Mouse (Mus musculus) thymus, postnatal 25 days (tissue): ENCODE data around the gene Crb1.
A peak's percentile ranks its signal among the peaks of the same experiment; 100 is the strongest.

ENCODE experiments used
- DNase-seq: peaks from one replicate; pipeline ENCODE4 v3.0.0; 2022

Crb1 gene

GRCm38 (mm10) chr1:139210505-139210904 is 166.4 kb downstream of the Crb1 start:
- DNase-seq: no peak

- no peak for DNase-seq
These were observed 167.1 kb downstream of the Crb1 start for GRCm38 (mm10) chr1:139209796-139210195.

GRCm38 (mm10) chr1:139206259-139206658 is 170.6 kb downstream of the Crb1 start:
- DNase-seq: no peak

DNA sequence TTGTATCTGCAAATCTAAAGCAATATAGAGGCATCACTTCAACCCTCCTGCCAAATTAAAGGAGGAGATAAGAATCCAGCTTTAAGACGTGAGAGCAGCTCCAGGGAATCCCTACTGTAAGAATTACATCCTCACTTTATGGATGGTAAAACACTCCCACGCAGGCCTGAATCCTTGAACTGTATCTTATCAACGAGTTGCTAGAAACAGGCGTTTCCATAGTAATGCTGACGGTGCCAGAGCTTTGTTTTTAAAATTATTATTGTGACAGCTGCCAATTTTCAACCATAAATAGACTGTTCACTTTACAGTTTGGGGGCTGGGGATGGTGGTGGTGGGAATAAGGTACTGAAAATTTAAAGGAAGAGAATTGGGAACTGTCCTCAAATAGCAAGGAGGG is 173.9 kb downstream of the Crb1 start:
- DNase-seq: no peak

DNA sequence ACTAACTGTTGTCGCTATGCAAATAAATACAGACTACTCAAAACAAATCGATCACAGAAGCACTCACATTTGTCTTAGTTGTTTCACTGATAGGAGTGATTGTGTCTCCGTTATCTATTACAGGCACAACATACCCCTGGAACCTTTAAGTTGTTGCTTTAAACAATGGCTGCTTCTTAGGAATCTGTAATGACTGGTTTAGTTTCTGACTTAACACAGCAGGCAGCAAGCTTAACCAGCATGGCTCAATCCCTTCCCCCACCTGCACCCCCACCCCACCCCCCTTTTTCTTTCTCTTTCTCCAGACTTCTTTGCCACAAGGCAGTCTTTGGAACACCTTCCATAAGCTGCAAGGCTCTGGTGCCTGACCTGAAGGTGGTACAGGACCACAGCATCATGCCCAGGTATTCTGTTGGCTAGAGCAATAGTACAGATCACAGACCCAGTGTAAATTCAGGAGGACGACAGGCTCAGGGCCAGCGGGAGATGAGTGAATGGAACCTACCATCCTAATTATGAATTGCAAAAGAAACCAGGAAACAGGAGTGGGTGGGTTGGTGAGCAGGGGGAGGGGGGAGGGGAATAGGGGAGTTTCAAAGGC is 182.4 kb downstream of the Crb1 start:
- DNase-seq: no peak

DNA sequence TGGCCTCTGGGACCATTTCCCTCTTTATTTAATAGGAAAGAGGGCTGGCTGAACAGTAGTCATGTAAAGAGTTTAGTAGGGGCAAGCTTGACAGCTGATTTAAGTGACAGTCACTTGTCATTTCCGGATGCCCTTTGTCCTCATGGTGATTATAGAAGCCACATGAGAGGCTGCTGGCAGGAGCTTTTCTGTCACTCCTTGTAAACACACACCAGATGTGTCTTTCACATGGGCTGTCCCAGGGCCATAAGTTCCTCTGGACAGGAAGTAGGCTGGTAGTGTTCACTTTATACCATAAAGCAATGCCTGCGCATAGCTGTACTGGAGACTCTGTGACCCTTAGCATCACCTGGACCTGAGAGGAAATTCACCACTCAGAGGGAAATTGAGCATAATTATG is 182.9 kb downstream of the Crb1 start:
- DNase-seq: no peak

DNA sequence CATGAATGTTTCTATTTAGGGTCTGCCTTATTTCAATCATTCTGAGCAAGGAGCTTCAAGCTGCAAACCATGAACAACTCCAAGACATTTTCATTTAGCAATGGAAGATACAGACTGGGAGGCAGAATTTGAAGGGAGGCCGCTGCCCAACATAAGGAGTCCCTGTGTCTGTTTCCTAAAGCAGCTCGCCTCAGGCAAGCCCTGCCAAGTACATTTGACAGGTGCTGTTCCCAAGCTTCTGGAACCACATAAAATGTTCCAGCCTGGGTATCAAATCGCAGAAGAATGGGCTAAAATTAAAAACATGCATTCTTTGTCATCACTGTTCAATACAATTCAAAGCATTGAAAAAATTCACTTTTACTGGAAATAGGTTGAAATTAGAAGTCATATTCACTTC is 184.3 kb downstream of the Crb1 start:
- no peak for DNase-seq

GRCm38 (mm10) chr1:139180481-139181149 is 196.3 kb downstream of the Crb1 start:
- DNase-seq: peak; percentile 30

- no peak for DNase-seq
These were observed 197.2 kb downstream of the Crb1 start for GRCm38 (mm10) chr1:139179707-139180106.

GRCm38 (mm10) chr1:139174058-139174832 is 202.7 kb downstream of the Crb1 start:
- DNase-seq: no peak

GRCm38 (mm10) chr1:139162814-139163213 is 214.1 kb downstream of the Crb1 start:
- DNase-seq: peak; percentile 16

DNA sequence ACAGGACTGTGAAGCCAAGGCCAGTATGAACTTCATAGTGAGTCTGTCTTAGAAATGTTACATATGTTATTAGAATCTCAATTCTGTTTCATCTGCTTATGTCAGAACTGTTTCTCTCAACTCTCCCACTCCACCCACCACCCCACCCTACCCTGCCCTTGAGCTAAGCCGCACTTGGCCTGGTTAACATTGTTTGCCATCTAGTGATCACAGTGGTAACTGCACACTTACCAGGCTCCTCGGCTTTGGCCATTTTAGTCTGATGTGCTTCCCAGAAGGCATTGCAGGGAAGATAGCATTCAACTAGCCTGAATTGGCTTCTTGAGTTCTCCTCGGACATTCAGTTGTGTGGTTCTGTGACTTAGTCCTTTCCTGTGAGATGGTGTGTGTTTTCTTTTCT is 215.3 kb downstream of the Crb1 start:
- peak; percentile 7 for DNase-seq

DNA sequence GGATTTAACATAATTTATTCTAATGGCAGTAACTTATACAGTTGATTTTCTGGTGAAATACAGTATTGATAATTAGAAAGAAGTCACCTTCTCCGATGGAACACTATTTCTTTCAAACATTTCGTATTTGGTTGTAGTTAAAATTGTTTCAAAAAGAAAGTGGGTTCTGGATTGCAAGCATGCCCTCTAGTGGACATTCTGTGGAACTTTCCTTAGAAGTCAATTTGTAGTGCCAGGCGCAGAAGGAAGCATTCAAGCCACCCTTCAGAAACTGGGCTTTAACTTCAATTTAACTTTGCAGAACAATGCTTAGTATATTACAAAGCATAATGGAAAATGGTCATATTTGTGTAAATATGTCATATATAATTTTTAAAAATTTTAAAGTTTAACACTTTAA is 220.5 kb downstream of the Crb1 start:
- DNase-seq: peak; percentile 9

GRCm38 (mm10) chr1:139153493-139153892 is 223.4 kb downstream of the Crb1 start:
- no peak for DNase-seq

DNA sequence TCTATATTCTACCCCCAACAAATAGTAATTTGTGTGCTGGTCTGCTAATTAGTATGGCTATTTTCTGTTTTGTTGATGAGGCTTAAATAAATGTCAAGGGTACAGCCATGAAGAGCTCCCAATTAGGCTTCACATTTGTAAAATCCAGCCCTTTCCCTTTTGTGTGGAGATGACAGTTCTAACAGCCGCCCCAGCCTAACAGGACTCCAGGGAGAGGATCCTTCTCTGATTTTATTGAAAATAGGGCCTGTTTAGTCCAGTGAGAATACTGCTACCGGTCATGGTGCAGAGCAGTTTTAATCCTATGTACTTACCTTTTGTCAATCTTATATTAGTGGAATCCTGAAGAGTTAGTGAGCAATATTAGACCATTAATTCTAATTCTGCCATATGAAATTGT is 223.9 kb downstream of the Crb1 start:
- no peak for DNase-seq
